Mouse (Mus musculus) kidney, embryonic 14.5 days (tissue): ENCODE results near the gene Leng1. TPM values are rescaled to one million over a fixed set of nuclear protein-coding genes. Genes with fewer than 3 reads are reported as not detected.
A peak's percentile ranks its signal among the peaks of the same experiment; 100 is the strongest.

Experiments used
- ATAC-seq: fragments of 200-750 bp; cut with Nextera tagmentation; 2 replicates; pipeline ENCODE4 v1.8.0; 2017; ENCODE audit warnings: moderate number of reproducible peaks, mild to moderate bottlenecking, moderate TSS enrichment, moderate library complexity; ENCODE audit not compliant: low FRiP score, low TSS enrichment
- H3K27ac ChIP-seq: fragments of 300-500 bp; sonication (generic); 2 replicates; pipeline ENCODE4 v1.5.1; 2014; ENCODE audit warnings: low read depth, mild to moderate bottlenecking, low read length, moderate library complexity, mixed read lengths
- H3K27me3 ChIP-seq: fragments of 300-500 bp; sonication (generic); 2 replicates; pipeline ENCODE4 v1.6.1; 2014; ENCODE audit warnings: mild to moderate bottlenecking, low read length; ENCODE audit not compliant: control insufficient read depth, insufficient read depth
- H3K36me3 ChIP-seq: fragments of 300-500 bp; sonication (generic); 2 replicates; pipeline ENCODE4 v1.6.1; 2014; ENCODE audit warnings: low read length, mixed read lengths; ENCODE audit not compliant: control insufficient read depth, insufficient read depth
- H3K4me1 ChIP-seq: fragments of 300-500 bp; sonication (generic); 2 replicates; pipeline ENCODE4 v1.6.1; 2014; ENCODE audit warnings: low read length, mixed read lengths; ENCODE audit not compliant: control insufficient read depth, insufficient read depth
- H3K4me2 ChIP-seq: fragments of 300-500 bp; sonication (generic); replicated peaks from 2 replicates; pipeline ENCODE4 v1.6.1; 2014; ENCODE audit warnings: low read depth, mild to moderate bottlenecking, low read length
- H3K4me3 ChIP-seq: fragments of 300-500 bp; sonication (generic); 2 replicates; pipeline ENCODE4 v1.5.1; 2014; ENCODE audit warnings: mild to moderate bottlenecking, low read length
- H3K9ac ChIP-seq: fragments of 300-500 bp; sonication (generic); 2 replicates; pipeline ENCODE4 v1.6.1; 2014; ENCODE audit warnings: low read depth, mild to moderate bottlenecking, low read length, moderate library complexity
- H3K9me3 ChIP-seq: fragments of 300-500 bp; sonication (generic); 2 replicates; pipeline ENCODE4 v1.6.1; 2016; ENCODE audit warnings: low read length; ENCODE audit not compliant: control insufficient read depth
- WGBS: fragments of 180-500 bp; shearing (Covaris S2); extraction: QIAGEN DNeasy Blood & Tissue Kit; methylation state at CpG from one replicate; pipeline ENCODE4 v1.1.7; 2014; 5-methylcytosine and 5-hydroxymethylcytosine counted together
- polyA plus RNA-seq: library from polyadenylated mRNA; unstranded; fragments of >200 nt; fragmentation: Nextera tagmentation; extraction: Ambion mirVana; gene quantifications from 2 replicates; pipeline ENCODE4 v1.2.1, GENCODE M21; 2014

Gene Leng1
- polyA plus RNA-seq, 1 experiment from 2014 or later: 12.2 TPM

DNA sequence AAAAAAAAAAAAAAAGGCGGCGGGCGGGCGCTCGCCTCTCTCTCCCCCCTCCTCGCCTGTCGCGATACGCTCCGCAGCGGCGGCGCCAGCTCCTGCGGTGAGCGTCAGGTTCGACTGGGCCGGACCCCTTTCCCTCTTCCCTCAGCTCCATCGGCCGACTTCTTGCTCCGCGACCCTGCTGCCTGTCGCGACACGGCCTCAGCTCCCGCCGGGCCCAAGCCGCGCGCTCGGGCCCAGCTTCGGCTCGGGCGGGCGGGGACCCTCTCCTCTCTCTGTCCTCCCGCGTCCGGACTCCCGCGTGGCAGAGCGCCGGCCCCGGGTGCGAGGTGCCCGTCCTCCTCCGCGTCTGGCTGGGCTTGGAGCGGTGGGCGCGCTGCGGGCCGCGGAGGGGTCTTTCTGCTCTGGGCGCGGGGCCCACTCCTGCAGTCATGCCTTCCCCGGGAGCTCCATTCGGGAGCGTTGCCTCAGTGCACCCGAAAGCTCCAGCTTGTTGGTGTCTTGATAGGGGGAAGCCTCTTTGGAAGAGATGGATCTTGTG lies 20.1 kb downstream of the Leng1 start:
- Histone ChIP-seq H3K4me1 (peaks cover 24% of the 10 kb centered on the region), H3K9me3 (no peaks in the 10 kb centered on the region), H3K4me2 (peak overlapping the region; percentile 85), H3K36me3 (peaks cover 34% of the 10 kb centered on the region), H3K27me3 (no peaks in the 10 kb centered on the region), H3K27ac (peak overlapping the region; percentile 94), H3K4me3 (peak overlapping the region; percentile 98), H3K9ac (peak overlapping the region; percentile 100)
- WGBS: 1% methylated on average over 50 of the region's 58 CpGs
- peak; percentile 0; the same call in 1 of the 2 replicates for ATAC-seq

DNA sequence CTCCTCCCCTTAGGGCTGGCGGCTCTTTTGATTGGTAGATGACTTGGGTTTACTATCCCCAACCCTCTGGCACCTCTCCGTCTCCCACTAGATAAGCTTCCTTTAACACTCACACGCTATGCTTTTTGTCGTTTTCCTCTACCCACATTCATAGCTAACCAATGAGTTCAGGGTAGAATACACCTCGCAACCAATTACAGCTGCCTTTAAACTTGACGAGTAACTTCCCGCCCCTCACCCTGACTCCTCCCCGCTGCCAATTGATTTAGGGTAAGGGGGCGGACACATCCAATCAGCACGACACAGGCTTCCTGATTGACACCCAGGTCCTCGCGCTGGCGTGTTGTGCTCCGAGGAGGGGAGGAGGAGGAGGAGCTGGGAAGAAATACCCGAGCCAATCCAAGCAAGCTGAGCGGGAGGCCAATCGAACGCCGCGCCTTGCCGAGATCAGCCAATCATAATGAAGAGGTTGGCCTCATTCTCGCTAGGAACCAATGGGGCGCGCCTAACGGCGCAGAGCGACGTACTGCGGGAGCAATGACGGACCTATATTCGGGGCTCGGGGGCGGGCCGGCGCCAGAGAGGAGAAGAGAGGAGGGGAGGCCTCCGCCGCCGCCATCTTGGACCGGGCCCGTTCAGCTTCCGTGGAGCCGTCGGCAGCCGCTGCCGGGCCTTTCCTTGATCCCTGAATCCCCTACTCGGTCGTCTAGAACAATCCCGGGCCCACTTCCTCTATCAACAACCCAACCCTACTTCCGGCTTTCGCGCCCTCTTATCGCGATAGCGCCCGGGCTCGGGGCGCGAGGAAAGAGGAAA lies 20.8 kb downstream of the Leng1 start, which contains the start of gene Cnot3:
Cnot3 (plus strand) TSS at position 597 of the 816 bp plus-strand sequence.
- Histone ChIP-seq H3K36me3 (peaks cover 36% of the 10 kb centered on the region), H3K9ac (peak within 1 kb of the TSS; percentile 100), H3K4me2 (peak within 1 kb of the TSS; percentile 85), H3K27me3 (no peaks in the 10 kb centered on the region), H3K4me3 (peak within 1 kb of the TSS; percentile 98), H3K4me1 (peaks cover 24% of the 10 kb centered on the region), H3K9me3 (no peaks in the 10 kb centered on the region), H3K27ac (peak within 1 kb of the TSS; percentile 94)
- peak; percentile 99 for ATAC-seq
- under 1% methylated on average over 55 of the region's 58 CpGs for WGBS

DNA sequence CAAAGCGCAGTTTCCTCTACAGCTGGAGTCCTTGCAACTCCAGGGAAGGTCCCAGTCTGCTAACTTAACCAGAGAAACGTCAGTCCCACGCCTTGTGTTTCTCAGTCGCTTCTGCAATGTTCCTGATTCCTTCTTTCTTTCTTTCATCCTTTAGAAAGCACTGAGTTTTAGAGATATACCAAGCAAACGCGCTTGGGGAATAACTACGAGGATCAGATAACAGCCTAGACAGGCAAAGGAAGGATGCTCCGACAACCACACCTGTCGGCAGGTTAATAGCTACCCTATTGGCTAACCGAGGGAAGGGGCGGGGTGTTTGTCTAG lies 21.3 kb downstream of the Leng1 start:
- WGBS: under 1% methylated on average over 11 of the region's 11 CpGs
- no peaks in the 10 kb centered on the region for H3K27me3 ChIP-seq
- ATAC-seq: no peak
- peak overlapping the region; percentile 54 for H3K4me2 ChIP-seq
- peak overlapping the region; percentile 47; the same call in 1 of the 2 replicates for H3K9ac ChIP-seq
- no peaks in the 10 kb centered on the region for H3K9me3 ChIP-seq
- H3K4me3 ChIP-seq: peak overlapping the region; percentile 43
- peaks cover 24% of the 10 kb centered on the region for H3K4me1 ChIP-seq
- H3K36me3 ChIP-seq: peaks cover 42% of the 10 kb centered on the region
- peak overlapping the region; percentile 30; the same call in 1 of the 2 replicates for H3K27ac ChIP-seq

DNA sequence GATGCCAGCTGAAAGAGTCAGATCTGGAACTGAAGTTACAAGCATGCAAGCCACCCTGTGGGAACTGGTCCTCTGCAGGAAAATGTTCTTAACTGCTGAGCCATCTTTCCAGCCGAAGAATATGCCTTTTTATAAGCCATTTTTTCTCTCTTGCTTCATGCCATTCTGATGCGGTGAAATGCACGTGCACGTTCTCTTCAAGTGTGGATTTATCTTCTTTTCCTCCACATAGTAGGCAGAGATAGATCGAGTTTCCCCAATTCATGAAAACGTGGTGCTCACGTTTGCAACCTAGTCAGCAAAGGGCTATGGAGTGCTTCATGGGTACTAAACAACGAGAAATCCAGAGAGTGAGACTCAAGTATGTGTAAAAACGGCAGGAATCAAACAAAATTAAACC lies 21.8 kb downstream of the Leng1 start:
- WGBS: 26% methylated on average over 9 of the region's 9 CpGs
- Histone ChIP-seq H3K27ac (no peak overlapping the region), H3K36me3 (peaks cover 46% of the 10 kb centered on the region), H3K27me3 (no peaks in the 10 kb centered on the region), H3K9me3 (no peaks in the 10 kb centered on the region), H3K9ac (peak overlapping the region; percentile 47; the same call in 1 of the 2 replicates), H3K4me2 (peak overlapping the region; percentile 54), H3K4me1 (peaks cover 24% of the 10 kb centered on the region), H3K4me3 (peak overlapping the region; percentile 43)
- no peak for ATAC-seq

DNA sequence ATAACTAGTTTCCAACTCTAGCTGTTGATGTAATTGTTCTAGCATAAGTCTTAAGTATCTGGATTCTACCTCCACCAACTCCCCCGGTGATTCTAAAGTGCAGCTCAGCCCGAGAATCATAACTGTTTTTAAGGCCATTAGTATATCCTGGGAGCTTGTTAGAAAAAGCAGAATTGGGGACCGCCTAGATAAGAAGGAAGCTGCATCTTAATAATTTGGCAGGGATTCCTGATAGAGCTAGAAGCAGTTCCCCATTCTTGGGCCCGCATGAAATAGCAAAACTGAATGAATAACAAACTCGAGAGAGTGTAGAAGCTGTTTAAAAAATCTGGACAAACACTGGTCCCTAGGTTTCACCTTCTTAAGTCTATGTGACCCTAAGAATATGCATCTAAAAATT lies 22.2 kb downstream of the Leng1 start:
- Histone ChIP-seq H3K4me3 (no peak overlapping the region), H3K4me2 (peak overlapping the region; percentile 54), H3K9ac (0 out of 2 replicates have a peak overlapping the region, but pooled peaks have one; percentile 47), H3K27ac (no peak overlapping the region), H3K36me3 (peaks cover 46% of the 10 kb centered on the region), H3K9me3 (no peaks in the 10 kb centered on the region), H3K4me1 (peaks cover 24% of the 10 kb centered on the region), H3K27me3 (no peaks in the 10 kb centered on the region)
- no peak for ATAC-seq
- WGBS: 71% methylated on average over 5 of the region's 5 CpGs

DNA sequence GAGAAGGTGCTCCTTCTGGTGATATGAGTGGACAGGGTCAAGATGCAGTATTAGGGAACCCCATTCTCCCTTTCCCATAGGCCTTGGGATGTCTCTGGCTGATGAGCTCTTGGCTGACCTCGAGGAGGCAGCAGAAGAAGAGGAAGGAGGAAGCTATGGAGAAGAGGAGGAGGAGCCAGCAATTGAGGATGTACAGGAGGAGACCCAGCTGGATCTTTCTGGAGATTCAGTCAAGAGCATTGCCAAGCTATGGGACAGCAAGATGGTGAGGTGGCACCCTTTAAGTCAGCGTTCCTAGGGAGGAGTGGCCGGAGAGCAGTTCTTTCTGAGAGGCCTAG lies 35.2 kb downstream of the Leng1 start:
- H3K27ac ChIP-seq: no peak overlapping the region
- H3K9ac ChIP-seq: peak overlapping the region; percentile 79
- peaks cover 35% of the 10 kb centered on the region for H3K36me3 ChIP-seq
- H3K4me2 ChIP-seq: peak overlapping the region; percentile 93
- no peaks in the 10 kb centered on the region for H3K27me3 ChIP-seq
- no peak; the same call in 1 of the 2 replicates for ATAC-seq
- 55% methylated on average over 3 of the region's 3 CpGs for WGBS
- H3K4me3 ChIP-seq: peak overlapping the region; percentile 78
- no peaks in the 10 kb centered on the region for H3K9me3 ChIP-seq
- peaks cover 15% of the 10 kb centered on the region for H3K4me1 ChIP-seq

DNA sequence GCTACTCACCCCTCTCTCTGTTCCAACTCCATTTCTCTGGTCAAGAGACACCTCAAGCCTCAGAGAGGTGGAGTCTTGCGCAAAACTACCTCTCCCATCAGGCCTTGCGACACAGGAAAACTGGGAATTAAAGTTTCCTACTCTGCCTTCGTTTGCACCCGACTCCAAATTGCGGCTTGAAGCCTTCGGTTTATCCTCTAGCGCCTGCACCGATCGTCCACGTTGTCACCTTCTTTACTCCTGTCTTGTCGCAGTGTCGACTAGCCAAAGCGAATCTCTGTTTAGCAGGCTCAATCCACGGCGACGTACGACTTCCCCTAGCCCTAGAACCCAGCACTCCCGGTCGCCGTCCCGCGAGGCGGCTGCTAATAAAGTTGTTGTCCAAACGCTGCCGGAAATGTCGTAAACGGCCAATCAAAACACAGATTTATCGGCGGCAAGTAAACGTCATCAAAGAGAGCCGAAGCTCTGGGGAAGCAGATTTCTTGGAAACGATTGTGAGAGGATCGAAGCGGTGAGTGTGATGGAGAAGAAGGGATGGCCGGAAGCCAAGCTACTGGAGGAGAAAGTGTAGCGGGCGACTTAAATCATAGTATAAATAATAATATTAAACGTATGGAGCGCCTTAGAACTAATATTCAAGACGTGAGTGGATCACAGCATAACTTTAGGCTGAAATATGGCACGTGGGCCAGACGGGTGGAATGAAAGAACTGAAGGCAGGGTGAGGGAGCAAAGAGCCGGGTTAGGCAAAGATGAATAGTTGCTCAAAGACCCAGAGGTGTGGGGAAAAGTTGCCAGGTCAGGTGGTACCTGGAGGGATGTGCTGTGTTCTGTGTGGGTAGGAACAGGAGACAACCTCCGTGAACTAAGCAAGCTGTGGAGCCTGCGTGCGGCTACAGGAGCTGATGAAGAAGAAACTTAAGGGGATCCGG lies 35.8 kb downstream of the Leng1 start, which contains the start of the genes Tfpt and Prpf31:
Tfpt (minus strand) TSS at position 387 of the 935 bp plus-strand sequence.
Prpf31 (plus strand) TSS at position 443 of the 935 bp plus-strand sequence.
- Histone ChIP-seq H3K4me3 (peak within 1 kb of the TSS; percentile 78), H3K27me3 (no peaks in the 10 kb centered on the region), H3K4me2 (peak within 1 kb of the TSS; percentile 93), H3K9ac (peak within 1 kb of the TSS; percentile 79), H3K4me1 (peaks cover 15% of the 10 kb centered on the region), H3K27ac (peak within 1 kb of the TSS; percentile 55; the same call in 1 of the 2 replicates), H3K9me3 (no peaks in the 10 kb centered on the region), H3K36me3 (peaks cover 35% of the 10 kb centered on the region)
- WGBS: under 1% methylated on average over 47 of the region's 47 CpGs
- ATAC-seq: peak; percentile 88

DNA sequence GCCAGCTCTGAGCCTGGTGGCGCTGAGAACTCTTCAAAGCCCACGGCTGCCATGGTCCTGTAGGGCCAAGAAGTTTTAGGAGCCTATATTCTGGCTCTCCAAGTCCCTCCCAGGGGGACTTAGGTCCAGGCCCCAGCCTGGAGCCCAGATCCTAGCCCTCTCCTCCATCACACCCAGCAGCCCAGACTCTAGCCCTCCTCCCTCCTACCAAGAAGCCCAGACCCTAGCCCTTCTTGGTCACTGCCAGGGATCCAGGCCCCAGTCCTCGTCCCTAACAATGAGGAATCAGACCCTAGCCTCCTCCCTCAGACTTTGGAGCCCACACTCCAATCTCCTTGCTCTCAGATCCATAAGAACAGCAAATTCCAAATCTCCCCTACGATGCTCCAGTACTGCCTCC lies 36.6 kb downstream of the Leng1 start:
- Histone ChIP-seq H3K36me3 (peaks cover 34% of the 10 kb centered on the region), H3K27me3 (no peaks in the 10 kb centered on the region), H3K9ac (peak overlapping the region; percentile 79), H3K27ac (no peak overlapping the region), H3K4me1 (peaks cover 15% of the 10 kb centered on the region), H3K4me3 (peak overlapping the region; percentile 78), H3K4me2 (peak overlapping the region; percentile 93), H3K9me3 (no peaks in the 10 kb centered on the region)
- 27% methylated on average over 4 of the region's 4 CpGs for WGBS
- 0 out of 2 replicates have a peak, but pooled peaks have one; percentile 38 for ATAC-seq
